Mouse (Mus musculus) midbrain, embryonic 16.5 days (tissue): ENCODE data around the gene Trim8. TPM values are rescaled to one million over a fixed set of nuclear protein-coding genes. Genes with fewer than 3 reads are reported as not detected.
A peak's percentile ranks its signal among the peaks of the same experiment; 100 is the strongest.

Source experiments
- ATAC-seq: fragments of 200-750 bp; cut with Nextera tagmentation; 2 replicates; pipeline ENCODE4 v1.8.0; 2017; ENCODE audit warnings: moderate TSS enrichment
- H3K27ac ChIP-seq: fragments of 300-500 bp; sonication (generic); 2 replicates; pipeline ENCODE4 v1.5.1; 2014; ENCODE audit warnings: mild to moderate bottlenecking, low read length, mixed read lengths
- H3K27me3 ChIP-seq: fragments of 300-500 bp; sonication (generic); 2 replicates; pipeline ENCODE4 v1.6.1; 2014; ENCODE audit warnings: low read depth, low read length, mixed read lengths; ENCODE audit not compliant: control insufficient read depth, insufficient read depth
- H3K36me3 ChIP-seq: fragments of 300-500 bp; sonication (generic); 2 replicates; pipeline ENCODE4 v1.6.1; 2014; ENCODE audit warnings: mild to moderate bottlenecking, low read length, moderate library complexity, mixed read lengths; ENCODE audit not compliant: control insufficient read depth, insufficient read depth
- H3K4me1 ChIP-seq: fragments of 300-500 bp; sonication (generic); 2 replicates; pipeline ENCODE4 v1.6.1; 2014; ENCODE audit warnings: mild to moderate bottlenecking, low read length, mixed read lengths; ENCODE audit not compliant: control insufficient read depth, insufficient read depth
- H3K4me2 ChIP-seq: fragments of 300-500 bp; sonication (generic); 2 replicates; pipeline ENCODE4 v1.6.1; 2014; ENCODE audit warnings: mild to moderate bottlenecking, low read length, mixed read lengths
- H3K4me3 ChIP-seq: fragments of 300-500 bp; sonication (generic); 2 replicates; pipeline ENCODE4 v1.5.1; 2014; ENCODE audit warnings: low read depth, mild to moderate bottlenecking, low read length, moderate library complexity, mixed read lengths
- H3K9ac ChIP-seq: fragments of 300-500 bp; sonication (generic); 2 replicates; pipeline ENCODE4 v1.6.1; 2014; ENCODE audit warnings: low read depth, low read length, mixed read lengths
- H3K9me3 ChIP-seq: fragments of 300-500 bp; sonication (generic); replicated peaks from 2 replicates; pipeline ENCODE4 v1.6.1; 2014; ENCODE audit warnings: mild to moderate bottlenecking, low read length, mixed read lengths; ENCODE audit not compliant: control insufficient read depth, poor library complexity, severe bottlenecking
- WGBS: fragments of 180-500 bp; shearing (Covaris S2); extraction: QIAGEN DNeasy Blood & Tissue Kit; methylation state at CpG from one replicate; pipeline ENCODE4 v1.1.7; 2014; 5-methylcytosine and 5-hydroxymethylcytosine counted together
- polyA plus RNA-seq: library from polyadenylated mRNA; unstranded; fragments of >200 nt; fragmentation: Nextera tagmentation; extraction: Ambion mirVana; gene quantifications from 2 replicates; pipeline ENCODE4 v1.2.1, GENCODE M21; 2015

Trim8 gene
- polyA plus RNA-seq, 1 experiment from 2014 or later: 26.8 TPM

- peaks cover 15% of the 10 kb centered on the region for H3K36me3 ChIP-seq
- peaks cover 15% of the 10 kb centered on the region for H3K4me1 ChIP-seq
- 86% methylated on average over 9 of the region's 9 CpGs for WGBS
- no peak overlapping the region for H3K4me3 ChIP-seq
- no peak overlapping the region for H3K27ac ChIP-seq
- ATAC-seq: no peak
- no peak overlapping the region for H3K9ac ChIP-seq
- H3K9me3 ChIP-seq: no peaks in the 10 kb centered on the region
- H3K4me2 ChIP-seq: no peak overlapping the region
- H3K27me3 ChIP-seq: no peaks in the 10 kb centered on the region
Measured at GRCm38 (mm10) chr19:46537357-46537756, 35.9 kb downstream of the Trim8 start.

GRCm38 (mm10) chr19:46538213-46538612 lies 36.7 kb downstream of the Trim8 start:
- H3K4me1 ChIP-seq: peaks cover 7% of the 10 kb centered on the region
- no peaks in the 10 kb centered on the region for H3K9me3 ChIP-seq
- H3K4me2 ChIP-seq: no peak overlapping the region
- H3K9ac ChIP-seq: no peak overlapping the region
- no peak overlapping the region for H3K4me3 ChIP-seq
- H3K27ac ChIP-seq: no peak overlapping the region
- ATAC-seq: no peak
- H3K27me3 ChIP-seq: no peaks in the 10 kb centered on the region
- peaks cover 18% of the 10 kb centered on the region for H3K36me3 ChIP-seq
- WGBS: 85% methylated on average over 6 of the region's 6 CpGs

GRCm38 (mm10) chr19:46542750-46543149 lies 41.2 kb downstream of the Trim8 start:
- Histone ChIP-seq H3K4me1 (no peaks in the 10 kb centered on the region), H3K27me3 (no peaks in the 10 kb centered on the region), H3K9ac (no peak overlapping the region), H3K27ac (no peak overlapping the region), H3K4me3 (no peak overlapping the region), H3K4me2 (no peak overlapping the region), H3K9me3 (no peaks in the 10 kb centered on the region), H3K36me3 (peaks cover 21% of the 10 kb centered on the region)
- 84% methylated on average over 8 of the region's 8 CpGs for WGBS
- no peak for ATAC-seq

GRCm38 (mm10) chr19:46547565-46547964 lies 46.1 kb downstream of the Trim8 start:
- no peaks in the 10 kb centered on the region for H3K9me3 ChIP-seq
- no peaks in the 10 kb centered on the region for H3K27me3 ChIP-seq
- 60% methylated on average over 6 of the region's 6 CpGs for WGBS
- H3K4me3 ChIP-seq: no peak overlapping the region
- no peak overlapping the region for H3K9ac ChIP-seq
- ATAC-seq: no peak
- H3K27ac ChIP-seq: peak overlapping the region; percentile 51; the same call in 1 of the 2 replicates
- H3K4me2 ChIP-seq: no peak overlapping the region
- H3K36me3 ChIP-seq: peaks cover 24% of the 10 kb centered on the region
- no peaks in the 10 kb centered on the region for H3K4me1 ChIP-seq

GRCm38 (mm10) chr19:46548110-46548509 lies 46.6 kb downstream of the Trim8 start:
- Histone ChIP-seq H3K4me3 (no peak overlapping the region), H3K9ac (no peak overlapping the region), H3K4me1 (no peaks in the 10 kb centered on the region), H3K36me3 (peaks cover 20% of the 10 kb centered on the region), H3K27me3 (no peaks in the 10 kb centered on the region), H3K4me2 (no peak overlapping the region), H3K9me3 (no peaks in the 10 kb centered on the region), H3K27ac (peak overlapping the region; percentile 51)
- no peak for ATAC-seq
- 60% methylated on average over 10 of the region's 10 CpGs for WGBS

GRCm38 (mm10) chr19:46550385-46550784 lies 48.9 kb downstream of the Trim8 start:
- no peaks in the 10 kb centered on the region for H3K27me3 ChIP-seq
- ATAC-seq: no peak
- H3K9me3 ChIP-seq: no peaks in the 10 kb centered on the region
- H3K4me3 ChIP-seq: no peak overlapping the region
- peaks cover 20% of the 10 kb centered on the region for H3K36me3 ChIP-seq
- WGBS: 90% methylated on average over 4 of the region's 4 CpGs
- H3K27ac ChIP-seq: no peak overlapping the region
- H3K4me1 ChIP-seq: peaks cover 5% of the 10 kb centered on the region; the same call in 1 of the 2 replicates
- no peak overlapping the region for H3K9ac ChIP-seq
- no peak overlapping the region for H3K4me2 ChIP-seq

- H3K4me3 ChIP-seq: no peak overlapping the region
- no peaks in the 10 kb centered on the region for H3K27me3 ChIP-seq
- H3K9ac ChIP-seq: no peak overlapping the region
- peaks cover 22% of the 10 kb centered on the region for H3K36me3 ChIP-seq
- H3K4me2 ChIP-seq: no peak overlapping the region
- H3K27ac ChIP-seq: no peak overlapping the region
- H3K4me1 ChIP-seq: peaks cover 5% of the 10 kb centered on the region; the same call in 1 of the 2 replicates
- WGBS: 84% methylated on average over 3 of the region's 4 CpGs
- no peaks in the 10 kb centered on the region for H3K9me3 ChIP-seq
- ATAC-seq: no peak
Measured at GRCm38 (mm10) chr19:46552496-46552895, 51.0 kb downstream of the Trim8 start.

- Histone ChIP-seq H3K27me3 (no peaks in the 10 kb centered on the region), H3K4me3 (no peak overlapping the region), H3K9ac (no peak overlapping the region), H3K4me2 (no peak overlapping the region), H3K27ac (peak overlapping the region; percentile 39; the same call in 1 of the 2 replicates), H3K36me3 (peaks cover 23% of the 10 kb centered on the region), H3K9me3 (no peaks in the 10 kb centered on the region), H3K4me1 (peaks cover 5% of the 10 kb centered on the region; the same call in 1 of the 2 replicates)
- ATAC-seq: no peak
- WGBS: 56% methylated on average over 11 of the region's 11 CpGs
Measured at GRCm38 (mm10) chr19:46553541-46553955, 52.0 kb downstream of the Trim8 start.

- H3K4me1 ChIP-seq: peaks cover 5% of the 10 kb centered on the region; the same call in 1 of the 2 replicates
- no peak overlapping the region for H3K4me2 ChIP-seq
- WGBS: 79% methylated on average over 8 of the region's 8 CpGs
- H3K9me3 ChIP-seq: no peaks in the 10 kb centered on the region
- H3K36me3 ChIP-seq: peaks cover 10% of the 10 kb centered on the region
- no peak overlapping the region for H3K9ac ChIP-seq
- ATAC-seq: no peak
- no peaks in the 10 kb centered on the region for H3K27me3 ChIP-seq
- no peak overlapping the region for H3K27ac ChIP-seq
- H3K4me3 ChIP-seq: no peak overlapping the region
Measured at GRCm38 (mm10) chr19:46558009-46558408, 56.5 kb downstream of the Trim8 start.
